Mouse (Mus musculus) midbrain, embryonic 13.5 days (tissue): ENCODE data around the gene Sgsm1. TPM values are rescaled to one million over a fixed set of nuclear protein-coding genes. Genes with fewer than 3 reads are reported as not detected.
A peak's percentile ranks its signal among the peaks of the same experiment; 100 is the strongest.

Experiments used
- ATAC-seq: fragments of 200-750 bp; cut with Nextera tagmentation; 2 replicates; pipeline ENCODE4 v1.8.0; 2017; ENCODE audit warnings: mild to moderate bottlenecking, moderate TSS enrichment, moderate library complexity
- H3K27ac ChIP-seq: fragments of 300-500 bp; sonication (generic); 2 replicates; pipeline ENCODE4 v1.5.1; 2015; ENCODE audit warnings: inconsistent platforms, mild to moderate bottlenecking, moderate library complexity
- H3K27me3 ChIP-seq: fragments of 300-500 bp; sonication (generic); 2 replicates; pipeline ENCODE4 v1.6.1; 2015; ENCODE audit warnings: mild to moderate bottlenecking, inconsistent platforms
- H3K36me3 ChIP-seq: fragments of 300-500 bp; sonication (generic); 2 replicates; pipeline ENCODE4 v1.6.1; 2015; ENCODE audit warnings: mild to moderate bottlenecking, inconsistent platforms
- H3K4me1 ChIP-seq: fragments of 300-500 bp; sonication (generic); replicated peaks from 2 replicates; pipeline ENCODE4 v1.6.1; 2015; ENCODE audit warnings: inconsistent platforms
- H3K4me2 ChIP-seq: fragments of 300-500 bp; sonication (generic); replicated peaks from 2 replicates; pipeline ENCODE4 v1.6.1; 2015; ENCODE audit warnings: moderate library complexity, mild to moderate bottlenecking, inconsistent platforms
- H3K4me3 ChIP-seq: fragments of 300-500 bp; sonication (generic); replicated peaks from 2 replicates; pipeline ENCODE4 v1.5.1; 2015; ENCODE audit warnings: mild to moderate bottlenecking, inconsistent platforms
- H3K9ac ChIP-seq: fragments of 300-500 bp; sonication (generic); replicated peaks from 2 replicates; pipeline ENCODE4 v1.6.1; 2015; ENCODE audit warnings: mild to moderate bottlenecking, inconsistent platforms
- H3K9me3 ChIP-seq: fragments of 300-500 bp; sonication (generic); 2 replicates; pipeline ENCODE4 v1.6.1; 2016; ENCODE audit warnings: mild to moderate bottlenecking, inconsistent platforms
- WGBS: fragments of 180-500 bp; shearing (Covaris S2); methylation state at CpG from one replicate; pipeline ENCODE4 v1.1.7; 2015; 5-methylcytosine and 5-hydroxymethylcytosine counted together
- polyA plus RNA-seq: library from polyadenylated mRNA; unstranded; fragments of >200 nt; fragmentation: Nextera tagmentation; extraction: Ambion mirVana; gene quantifications from 2 replicates; pipeline ENCODE4 v1.2.1, GENCODE M21; 2015

The Sgsm1 gene
- polyA plus RNA-seq, 1 experiment from 2014 or later, result 17.4 TPM

- 83% methylated on average over 6 of the region's 6 CpGs for WGBS
- Histone ChIP-seq H3K27ac (peak overlapping the region; percentile 74; the same call in 1 of the 2 replicates), H3K4me1 (peaks cover 20% of the 10 kb centered on the region), H3K27me3 (no peaks in the 10 kb centered on the region), H3K4me2 (no peak overlapping the region), H3K36me3 (no peaks in the 10 kb centered on the region), H3K4me3 (no peak overlapping the region), H3K9ac (no peak overlapping the region), H3K9me3 (no peaks in the 10 kb centered on the region)
- no peak for ATAC-seq
Observed at GRCm38 (mm10) chr5:113210314-113210713, 100.3 kb downstream of the Sgsm1 start.

DNA sequence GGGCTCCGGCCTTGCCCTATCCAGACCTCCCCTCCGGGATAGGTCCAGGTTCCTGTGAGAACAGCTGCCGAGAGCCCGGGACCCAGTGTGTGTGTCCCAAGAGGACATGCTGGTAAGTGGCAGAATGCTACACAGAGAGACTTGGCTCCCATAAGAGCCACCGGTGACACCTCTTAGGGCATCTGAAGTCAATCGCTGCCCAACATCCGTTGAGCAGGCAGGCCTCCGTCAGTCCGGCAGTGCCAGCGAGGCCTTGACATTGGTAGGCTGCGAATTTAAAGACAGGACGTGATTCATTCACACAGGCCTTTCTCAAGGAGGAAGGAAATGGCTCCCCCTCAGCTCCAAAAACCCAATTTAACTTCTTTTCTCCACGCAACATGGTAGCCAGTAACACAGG, 100.7 kb downstream of the Sgsm1 start:
- Histone ChIP-seq H3K4me2 (no peak overlapping the region), H3K4me3 (no peak overlapping the region), H3K9me3 (no peaks in the 10 kb centered on the region), H3K4me1 (peaks cover 20% of the 10 kb centered on the region), H3K27ac (peak overlapping the region; percentile 74), H3K27me3 (no peaks in the 10 kb centered on the region), H3K9ac (no peak overlapping the region), H3K36me3 (no peaks in the 10 kb centered on the region)
- no peak for ATAC-seq
- 94% methylated on average over 13 of the region's 13 CpGs for WGBS

GRCm38 (mm10) chr5:113209401-113209750, 101.2 kb downstream of the Sgsm1 start:
- Histone ChIP-seq H3K27me3 (no peaks in the 10 kb centered on the region), H3K4me3 (no peak overlapping the region), H3K9me3 (no peaks in the 10 kb centered on the region), H3K9ac (0 out of 2 replicates have a peak overlapping the region, but pooled peaks have one; percentile 15), H3K36me3 (no peaks in the 10 kb centered on the region), H3K4me1 (peaks cover 20% of the 10 kb centered on the region), H3K27ac (peak overlapping the region; percentile 74), H3K4me2 (no peak overlapping the region)
- ATAC-seq, result peak; percentile 9; the same call in 1 of the 2 replicates
- WGBS, result 55% methylated on average over 11 of the region's 11 CpGs

GRCm38 (mm10) chr5:113208622-113209400, 101.8 kb downstream of the Sgsm1 start:
- Histone ChIP-seq H3K4me2 (no peak overlapping the region), H3K4me1 (peaks cover 20% of the 10 kb centered on the region), H3K4me3 (no peak overlapping the region), H3K9me3 (no peaks in the 10 kb centered on the region), H3K9ac (0 out of 2 replicates have a peak overlapping the region, but pooled peaks have one; percentile 15), H3K27me3 (no peaks in the 10 kb centered on the region), H3K36me3 (no peaks in the 10 kb centered on the region), H3K27ac (peak overlapping the region; percentile 74)
- peak; percentile 66 for ATAC-seq
- WGBS, result 44% methylated on average over 11 of the region's 11 CpGs

- Histone ChIP-seq H3K27ac (peak overlapping the region; percentile 74), H3K36me3 (no peaks in the 10 kb centered on the region), H3K4me2 (no peak overlapping the region), H3K27me3 (no peaks in the 10 kb centered on the region), H3K4me1 (peaks cover 20% of the 10 kb centered on the region), H3K4me3 (no peak overlapping the region), H3K9ac (no peak overlapping the region), H3K9me3 (no peaks in the 10 kb centered on the region)
- WGBS, result 81% methylated on average over 4 of the region's 4 CpGs
- no peak for ATAC-seq
Observed at GRCm38 (mm10) chr5:113208048-113208447, 102.5 kb downstream of the Sgsm1 start.

DNA sequence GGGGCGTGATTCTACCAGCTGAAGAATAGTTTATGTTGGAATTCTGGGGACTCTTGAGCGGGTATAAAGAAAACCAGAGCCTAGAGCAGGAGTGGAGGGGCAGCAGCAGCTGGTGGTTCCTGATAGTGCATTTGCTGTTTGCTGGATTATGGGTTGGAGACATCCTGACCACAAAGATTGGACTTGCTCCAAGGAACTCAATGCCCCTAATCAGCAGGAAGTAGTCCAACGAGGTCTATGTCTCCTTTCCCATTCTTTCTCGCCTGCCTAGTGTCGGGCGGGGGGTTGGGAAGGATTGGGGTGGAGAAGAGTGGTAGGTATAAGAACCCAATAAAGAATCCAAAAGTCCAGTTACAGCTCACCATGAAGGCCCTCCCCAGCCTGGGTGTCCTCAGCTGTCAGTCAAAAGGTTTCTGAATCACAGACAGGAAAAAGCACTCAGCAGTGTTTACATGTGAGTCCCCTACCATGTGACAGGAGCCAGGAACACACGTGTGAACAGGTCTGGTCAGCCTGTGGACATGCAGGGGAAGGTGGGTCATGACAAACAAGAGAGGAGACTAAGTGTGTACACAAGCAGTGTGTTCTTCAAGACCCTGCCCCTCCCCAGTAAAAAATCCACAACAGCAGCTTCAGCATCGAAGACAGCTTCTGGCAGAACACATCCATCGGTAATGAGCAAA, 103.8 kb downstream of the Sgsm1 start:
- peaks cover 20% of the 10 kb centered on the region for H3K4me1 ChIP-seq
- H3K9ac ChIP-seq, result no peak overlapping the region
- 69% methylated on average over 9 of the region's 9 CpGs for WGBS
- no peaks in the 10 kb centered on the region for H3K27me3 ChIP-seq
- no peak overlapping the region for H3K27ac ChIP-seq
- H3K4me2 ChIP-seq, result no peak overlapping the region
- no peak overlapping the region for H3K4me3 ChIP-seq
- H3K9me3 ChIP-seq, result no peaks in the 10 kb centered on the region
- no peak for ATAC-seq
- H3K36me3 ChIP-seq, result no peaks in the 10 kb centered on the region

DNA sequence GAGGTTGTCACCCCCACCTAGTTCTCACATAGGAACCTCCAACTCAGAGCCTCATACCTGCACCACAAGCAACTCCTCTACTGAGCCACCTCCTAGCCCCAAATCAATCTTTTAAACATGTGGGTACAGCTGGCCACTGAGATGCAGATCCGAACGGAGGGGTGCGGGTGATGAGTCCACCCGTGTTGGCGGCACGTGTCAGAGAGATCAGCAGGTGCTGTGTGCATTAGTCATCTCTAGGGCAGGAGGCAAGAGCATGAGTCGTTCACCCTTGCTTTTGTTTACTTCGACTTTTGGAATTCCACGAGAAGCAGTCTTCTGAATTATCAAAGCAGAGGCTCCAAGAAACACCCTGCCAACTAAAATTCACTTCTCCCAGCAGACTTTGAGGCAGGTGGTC, 106.4 kb downstream of the Sgsm1 start:
- 90% methylated on average over 9 of the region's 9 CpGs for WGBS
- Histone ChIP-seq H3K9me3 (no peaks in the 10 kb centered on the region), H3K4me3 (no peak overlapping the region), H3K9ac (no peak overlapping the region), H3K36me3 (no peaks in the 10 kb centered on the region), H3K4me1 (peaks cover 11% of the 10 kb centered on the region), H3K4me2 (no peak overlapping the region), H3K27ac (no peak overlapping the region), H3K27me3 (no peaks in the 10 kb centered on the region)
- no peak for ATAC-seq

DNA sequence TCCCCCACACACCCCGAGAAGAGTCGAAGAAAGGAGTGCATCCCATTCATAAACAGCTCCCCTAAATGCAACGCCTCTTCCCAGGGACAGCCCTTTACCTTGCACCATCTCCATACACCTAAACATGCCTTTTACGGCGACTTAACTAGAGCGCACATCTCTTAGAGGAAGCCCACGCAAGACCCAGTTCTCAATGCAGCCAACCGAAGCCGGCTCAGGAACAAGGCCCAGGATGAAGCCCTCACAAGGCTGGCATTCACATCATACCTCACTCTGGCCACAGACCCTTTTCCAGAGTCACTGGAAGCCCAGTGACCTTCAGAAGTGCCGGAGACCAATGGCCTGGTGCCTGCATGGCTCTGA, 110.8 kb downstream of the Sgsm1 start:
- no peak overlapping the region for H3K4me3 ChIP-seq
- 87% methylated on average over 10 of the region's 10 CpGs for WGBS
- no peaks in the 10 kb centered on the region for H3K36me3 ChIP-seq
- no peak for ATAC-seq
- no peaks in the 10 kb centered on the region for H3K27me3 ChIP-seq
- H3K27ac ChIP-seq, result no peak overlapping the region
- no peaks in the 10 kb centered on the region for H3K9me3 ChIP-seq
- no peaks in the 10 kb centered on the region for H3K4me1 ChIP-seq
- H3K9ac ChIP-seq, result no peak overlapping the region
- H3K4me2 ChIP-seq, result no peak overlapping the region

- no peak for ATAC-seq
- H3K36me3 ChIP-seq, result no peaks in the 10 kb centered on the region
- H3K4me3 ChIP-seq, result no peak overlapping the region
- H3K27ac ChIP-seq, result no peak overlapping the region
- H3K4me1 ChIP-seq, result no peaks in the 10 kb centered on the region
- H3K9me3 ChIP-seq, result no peaks in the 10 kb centered on the region
- WGBS, result 55% methylated on average over 8 of the region's 8 CpGs
- no peak overlapping the region for H3K4me2 ChIP-seq
- H3K9ac ChIP-seq, result no peak overlapping the region
- H3K27me3 ChIP-seq, result no peaks in the 10 kb centered on the region
Observed at GRCm38 (mm10) chr5:113199126-113199771, 111.3 kb downstream of the Sgsm1 start.

DNA sequence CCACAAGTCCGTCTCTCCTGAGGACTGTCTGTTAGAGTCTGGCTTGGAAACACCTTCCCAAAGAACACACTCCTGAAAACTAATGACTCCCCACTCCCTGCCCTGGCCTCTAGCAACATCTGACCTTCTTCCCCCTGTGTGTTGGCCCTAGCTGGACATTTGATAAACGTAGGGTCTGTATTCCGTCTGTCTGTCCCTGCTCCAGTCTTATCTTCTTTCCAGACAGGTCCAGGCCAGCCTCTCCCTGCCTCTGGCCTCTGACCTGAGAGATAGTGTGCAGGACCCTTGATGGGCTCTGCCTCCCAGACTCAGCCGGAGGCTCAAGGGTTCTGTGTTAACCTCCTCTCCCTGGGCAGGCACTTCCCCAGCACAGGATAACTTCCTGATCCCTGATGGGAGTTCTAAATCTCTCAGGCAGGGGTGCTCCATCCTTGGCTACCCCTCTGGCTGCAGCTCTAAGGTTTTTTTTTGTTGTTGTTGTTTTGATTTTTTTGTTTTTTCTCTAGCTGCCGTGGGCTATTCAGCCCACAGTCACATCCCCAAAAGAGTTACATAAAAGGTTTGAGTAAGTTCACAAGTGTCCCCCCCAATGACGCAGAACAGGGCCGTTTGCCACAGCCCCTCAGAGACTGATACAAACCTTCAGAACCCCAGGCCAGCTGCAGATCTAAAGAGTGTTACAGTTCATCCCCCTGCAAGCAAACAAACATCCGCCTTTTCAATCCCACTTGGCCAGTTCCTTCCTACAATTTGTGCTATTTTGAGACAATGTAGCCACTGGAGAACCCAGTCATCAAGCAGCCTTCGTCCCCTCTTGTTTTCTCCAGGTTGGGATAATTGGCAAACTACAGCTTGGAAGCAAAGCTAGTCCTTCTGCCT, 113.4 kb downstream of the Sgsm1 start:
- H3K9me3 ChIP-seq, result no peaks in the 10 kb centered on the region
- 74% methylated on average over 9 of the region's 9 CpGs for WGBS
- no peaks in the 10 kb centered on the region for H3K27me3 ChIP-seq
- H3K4me2 ChIP-seq, result no peak overlapping the region
- H3K9ac ChIP-seq, result no peak overlapping the region
- H3K4me1 ChIP-seq, result peaks cover 5% of the 10 kb centered on the region
- no peak overlapping the region for H3K4me3 ChIP-seq
- no peak for ATAC-seq
- H3K27ac ChIP-seq, result no peak overlapping the region
- no peaks in the 10 kb centered on the region for H3K36me3 ChIP-seq

DNA sequence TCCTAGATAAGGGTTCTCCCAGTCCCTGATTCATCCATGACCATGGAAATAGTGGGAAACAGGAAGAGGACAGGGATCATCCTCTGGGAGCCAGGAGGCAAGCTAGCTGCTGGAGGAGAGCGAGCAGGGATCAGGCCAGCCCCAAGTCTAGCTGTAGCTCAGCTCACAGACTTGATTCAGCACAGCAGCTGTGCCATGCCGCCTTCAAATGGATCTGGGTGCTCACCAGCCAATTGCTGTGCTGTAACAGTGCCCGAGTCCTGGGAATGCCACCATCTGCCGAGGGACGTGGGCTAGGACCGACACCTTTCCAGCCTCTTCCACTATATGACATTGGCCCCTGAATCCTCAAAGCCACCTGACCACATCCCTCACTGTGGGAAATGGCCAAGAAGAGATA, 114.7 kb downstream of the Sgsm1 start:
- WGBS, result 97% methylated on average over 6 of the region's 6 CpGs
- no peaks in the 10 kb centered on the region for H3K27me3 ChIP-seq
- H3K4me1 ChIP-seq, result peaks cover 11% of the 10 kb centered on the region
- H3K9ac ChIP-seq, result no peak overlapping the region
- no peaks in the 10 kb centered on the region for H3K9me3 ChIP-seq
- no peak overlapping the region for H3K27ac ChIP-seq
- no peak overlapping the region for H3K4me3 ChIP-seq
- no peak overlapping the region for H3K4me2 ChIP-seq
- H3K36me3 ChIP-seq, result no peaks in the 10 kb centered on the region; the same call in 1 of the 2 replicates
- no peak for ATAC-seq
